Mouse (Mus musculus) olfactory bulb, adult 2 months (tissue): ENCODE measurements around the gene Atoh8. TPM values are rescaled to one million over a fixed set of nuclear protein-coding genes. Genes with fewer than 3 reads are reported as not detected.

Experiments
- H3K27ac ChIP-seq: fragments of 200-500 bp; 2 replicates; pipeline ENCODE4 v1.5.1; 2012; ENCODE audit warnings: low read depth, low read length; ENCODE audit not compliant: insufficient read depth
- H3K4me1 ChIP-seq: fragments of 200-500 bp; 2 replicates; pipeline ENCODE4 v1.6.1; 2012; ENCODE audit warnings: low read length; ENCODE audit not compliant: control insufficient read depth, insufficient read depth
- H3K4me3 ChIP-seq: fragments of 200-500 bp; 2 replicates; pipeline ENCODE4 v1.5.1; 2012; ENCODE audit warnings: mild to moderate bottlenecking, low read depth, low read length, moderate library complexity; ENCODE audit not compliant: insufficient read depth
- CTCF ChIP-seq: fragments of 200-500 bp; IDR thresholded peaks from 2 replicates; pipeline ENCODE4 v1.5.1; 2012; ENCODE audit warnings: low read depth, mild to moderate bottlenecking, low read length, moderate library complexity; ENCODE audit not compliant: insufficient read depth
- POLR2A ChIP-seq: fragments of 200-500 bp; IDR thresholded peaks from 2 replicates; pipeline ENCODE4 v1.6.1; 2012; ENCODE audit warnings: mild to moderate bottlenecking, low read depth, low read length, moderate library complexity; ENCODE audit not compliant: insufficient read depth
- WGBS: fragments of 180-500 bp; shearing (Covaris S2); methylation state at CpG from one replicate; pipeline ENCODE4 v1.1.7; 2018; 5-methylcytosine and 5-hydroxymethylcytosine counted together
- polyA plus RNA-seq: library from polyadenylated mRNA; stranded (reverse); fragments of >200 nt; gene quantifications from 2 replicates; pipeline ENCODE4 v1.2.4, GENCODE M21; 2012; ENCODE audit warnings: low replicate concordance; ENCODE audit not compliant: missing spikeins, insufficient read depth, insufficient read length

The Atoh8 gene
- polyA plus RNA-seq, 1 experiment, result not detected

GRCm38 (mm10) chr6:72211360-72211759 is 24.0 kb downstream of the Atoh8 start:
- Histone ChIP-seq H3K27ac (no peak overlapping the region), H3K4me3 (no peak overlapping the region), H3K4me1 (peaks cover 12% of the 10 kb centered on the region)
- WGBS, result 82% methylated on average over 4 of the region's 4 CpGs
- TF ChIP-seq CTCF (no peak), POLR2A (no peak)

DNA sequence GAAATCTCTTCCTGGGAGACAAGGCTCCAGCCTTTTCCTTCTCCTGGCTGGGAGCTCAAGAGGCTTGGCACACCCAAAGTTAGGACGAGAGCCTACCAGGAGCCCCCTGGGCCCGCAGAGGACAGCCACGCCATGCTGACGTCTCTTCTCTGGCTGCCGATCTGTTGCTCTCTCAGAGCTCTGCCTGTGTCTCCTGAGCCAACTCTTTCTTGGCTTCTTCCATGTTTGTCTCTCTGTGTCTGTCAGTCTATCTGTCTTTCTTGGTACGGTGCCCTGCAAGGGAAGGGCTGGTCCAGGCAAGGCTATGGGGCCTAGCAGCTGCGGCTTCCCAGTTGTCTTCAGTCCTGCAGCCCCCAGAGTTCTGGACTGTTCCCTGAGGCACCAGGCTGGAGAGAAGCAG is 24.6 kb downstream of the Atoh8 start:
- 67% methylated on average over 7 of the region's 7 CpGs for WGBS
- no peak overlapping the region for H3K27ac ChIP-seq
- TF ChIP-seq POLR2A (no peak), CTCF (no peak)
- H3K4me1 ChIP-seq, result peaks cover 11% of the 10 kb centered on the region
- H3K4me3 ChIP-seq, result no peak overlapping the region

DNA sequence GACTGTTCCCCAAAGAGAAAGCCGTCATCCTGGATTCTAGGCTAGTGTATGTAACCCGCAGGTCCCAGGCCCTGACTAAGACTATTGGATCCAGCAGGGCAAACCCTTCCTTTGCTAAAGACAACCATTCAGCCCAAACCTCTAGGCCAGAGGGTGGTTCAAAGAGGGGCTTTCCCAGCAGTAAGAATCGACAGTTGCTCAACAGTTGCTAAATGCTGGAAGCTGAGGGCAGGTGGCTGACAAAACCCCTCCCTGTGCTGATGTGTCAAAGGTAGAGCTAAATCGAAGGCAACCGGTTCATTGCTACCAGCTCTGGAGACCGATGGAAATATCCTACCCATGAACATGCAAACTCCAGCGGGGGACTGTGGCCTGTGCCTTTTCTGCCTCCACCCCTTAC is 25.6 kb downstream of the Atoh8 start:
- no peak for TF ChIP-seq CTCF
- no peak for TF ChIP-seq POLR2A
- H3K27ac ChIP-seq, result no peak overlapping the region
- WGBS, result 95% methylated on average over 7 of the region's 7 CpGs
- no peak overlapping the region for H3K4me3 ChIP-seq
- peaks cover under 1% of the 10 kb centered on the region; the same call in 1 of the 2 replicates for H3K4me1 ChIP-seq

DNA sequence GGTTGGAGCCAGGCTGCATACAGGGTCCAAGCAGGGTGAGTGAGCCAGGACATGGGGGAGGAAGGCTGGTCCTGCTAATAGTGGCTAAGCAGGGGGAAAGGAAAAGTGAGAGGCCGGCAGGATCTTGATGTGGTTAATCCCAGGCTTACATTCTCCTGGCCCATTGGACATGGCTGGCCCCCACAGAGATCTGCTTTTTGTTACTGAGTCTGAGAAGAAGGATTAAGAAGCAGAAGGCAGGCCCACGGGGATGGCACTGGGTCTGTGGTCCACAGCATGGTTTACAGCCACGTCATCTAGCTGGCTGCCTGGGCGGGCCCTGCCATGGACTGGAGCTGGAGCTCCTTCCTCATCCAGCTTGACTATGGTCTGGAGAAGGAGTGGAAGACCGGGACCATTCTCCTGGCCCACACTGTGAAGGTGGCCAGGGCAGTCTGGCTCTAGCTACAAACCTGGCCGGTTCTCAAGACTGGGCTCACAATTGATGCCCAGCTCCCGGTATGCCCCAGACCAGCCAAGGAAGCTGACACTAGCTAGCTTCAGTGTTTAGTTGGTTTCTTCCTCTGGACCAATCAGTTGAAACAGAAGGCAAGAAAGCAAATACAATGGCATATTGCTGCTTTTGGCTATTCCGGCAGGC is 26.9 kb downstream of the Atoh8 start:
- no peaks in the 10 kb centered on the region for H3K4me1 ChIP-seq
- 82% methylated on average over 8 of the region's 8 CpGs for WGBS
- no peak overlapping the region for H3K4me3 ChIP-seq
- TF ChIP-seq CTCF (no peak), POLR2A (no peak)
- H3K27ac ChIP-seq, result no peak overlapping the region

- H3K27ac ChIP-seq, result no peak overlapping the region
- H3K4me3 ChIP-seq, result no peak overlapping the region
- H3K4me1 ChIP-seq, result no peaks in the 10 kb centered on the region
- 88% methylated on average over 9 of the region's 9 CpGs for WGBS
- TF ChIP-seq CTCF, result no peak
- TF ChIP-seq POLR2A, result no peak
These were observed 29.4 kb downstream of the Atoh8 start for GRCm38 (mm10) chr6:72206021-72206420.

DNA sequence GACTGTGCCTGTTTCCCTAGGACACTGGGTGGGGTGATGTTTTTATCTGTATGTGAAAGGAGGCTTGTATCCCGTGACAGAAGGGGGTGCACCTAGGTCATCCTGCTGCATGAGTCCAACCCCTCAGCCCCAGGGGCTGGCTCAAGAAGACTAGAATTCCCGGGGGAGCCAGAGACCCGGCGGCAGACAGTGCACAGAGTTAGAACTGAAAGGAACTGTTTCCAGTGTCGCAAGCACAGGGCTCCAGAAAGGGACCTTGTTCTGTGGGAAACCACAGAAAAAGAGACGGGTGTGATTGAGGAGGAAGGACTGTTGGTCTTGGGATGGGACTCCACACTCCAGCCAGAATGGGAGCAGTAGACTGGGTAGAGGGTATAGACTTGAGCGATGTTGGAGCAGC is 30.5 kb downstream of the Atoh8 start:
- TF ChIP-seq CTCF, result no peak
- TF ChIP-seq POLR2A, result no peak
- WGBS, result 77% methylated on average over 7 of the region's 7 CpGs
- H3K4me1 ChIP-seq, result no peaks in the 10 kb centered on the region

GRCm38 (mm10) chr6:72203279-72203678 is 32.1 kb downstream of the Atoh8 start:
- Histone ChIP-seq H3K4me1 (no peaks in the 10 kb centered on the region), H3K27ac (no peak overlapping the region), H3K4me3 (no peak overlapping the region)
- no peak for TF ChIP-seq CTCF
- TF ChIP-seq POLR2A, result no peak
- WGBS, result 77% methylated on average over 5 of the region's 5 CpGs

More for the DNA sequence above, 30.5 kb downstream of the Atoh8 start:
- H3K4me3 ChIP-seq, result no peak overlapping the region
- no peak overlapping the region for H3K27ac ChIP-seq

DNA sequence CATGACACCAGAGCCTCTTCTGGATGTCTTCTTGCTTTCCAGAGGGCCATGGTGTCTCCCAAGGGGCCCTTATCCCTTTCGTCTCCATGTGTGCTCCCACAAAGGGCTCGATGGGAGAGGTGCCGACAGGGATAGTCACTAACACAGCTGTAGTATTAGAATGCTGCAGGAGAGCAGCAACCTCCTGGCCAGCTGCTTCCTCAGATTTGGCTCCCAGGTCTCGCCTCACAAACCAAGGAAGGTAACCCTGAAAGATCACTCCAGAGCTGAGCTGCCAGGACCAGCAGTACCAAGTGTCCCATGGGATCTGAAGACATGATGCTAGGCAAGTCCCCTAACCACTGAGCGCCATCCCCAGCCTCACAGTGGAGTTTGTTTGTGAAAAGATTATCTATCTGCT is 32.6 kb downstream of the Atoh8 start:
- no peak for TF ChIP-seq CTCF
- TF ChIP-seq POLR2A, result no peak
- Histone ChIP-seq H3K4me1 (no peaks in the 10 kb centered on the region), H3K4me3 (no peak overlapping the region), H3K27ac (no peak overlapping the region)
- 92% methylated on average over 5 of the region's 5 CpGs for WGBS

GRCm38 (mm10) chr6:72200595-72201256 is 34.7 kb downstream of the Atoh8 start:
- Histone ChIP-seq H3K27ac (no peak overlapping the region), H3K4me3 (no peak overlapping the region), H3K4me1 (no peaks in the 10 kb centered on the region)
- no peak for TF ChIP-seq CTCF
- no peak for TF ChIP-seq POLR2A
- WGBS, result 80% methylated on average over 11 of the region's 11 CpGs
